Mouse (Mus musculus): ENCODE data around the gene Ppp6r3. TPM values are rescaled to one million over a fixed set of nuclear protein-coding genes. Genes with fewer than 3 reads are reported as not detected.

The Ppp6r3 gene
- 61.0 and 65.1 TPM in 2 replicates for polyA plus RNA-seq (2015; fragmentation: Nextera tagmentation; extraction: Ambion mirVana)

DNA sequence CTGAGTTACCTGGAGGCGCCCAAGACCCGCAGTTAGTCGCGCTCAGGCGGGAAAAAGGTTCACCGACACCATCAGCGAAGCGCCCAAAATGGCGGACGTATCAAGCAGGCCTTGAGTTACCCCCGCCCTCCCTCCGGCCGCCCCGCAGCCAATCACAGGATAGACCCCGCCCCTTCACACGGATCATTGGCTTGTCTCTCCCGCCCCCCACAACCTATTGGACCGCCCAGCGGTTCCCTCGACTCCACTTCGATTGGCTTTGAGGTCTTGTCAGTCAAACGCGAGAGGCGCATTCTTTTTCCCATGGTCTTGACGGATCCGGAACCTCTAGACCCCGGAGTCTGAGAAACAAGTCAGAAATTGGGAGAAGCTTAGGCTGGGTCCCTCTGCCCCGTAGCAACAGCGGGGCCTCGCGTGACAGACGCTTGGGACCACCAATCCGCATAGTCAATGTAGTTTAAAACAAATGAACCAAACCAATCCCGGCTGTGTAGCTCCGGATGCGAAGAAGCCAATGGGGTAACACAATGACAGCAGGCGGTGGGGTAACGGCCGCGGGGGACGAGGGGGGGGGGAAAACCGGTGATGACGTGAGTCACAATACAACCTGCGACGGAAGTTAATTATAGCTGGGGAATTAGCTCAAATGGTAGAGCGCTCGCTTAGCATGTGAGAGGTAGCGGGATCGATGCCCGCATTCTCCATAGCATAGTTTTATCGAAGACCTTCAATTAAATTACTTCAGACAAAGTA lies at the start of gene Ppp6r3:
Gene Ppp6r3, minus strand, starts transcription at position 118 of the 753 bp plus-strand sequence.
- no peaks in the 10 kb centered on the region for H3K9me3 ChIP-seq
- peak within 1 kb of the TSS; percentile 91 for H3K9ac ChIP-seq
- under 1% methylated on average over 51 of the region's 51 CpGs for WGBS

DNA sequence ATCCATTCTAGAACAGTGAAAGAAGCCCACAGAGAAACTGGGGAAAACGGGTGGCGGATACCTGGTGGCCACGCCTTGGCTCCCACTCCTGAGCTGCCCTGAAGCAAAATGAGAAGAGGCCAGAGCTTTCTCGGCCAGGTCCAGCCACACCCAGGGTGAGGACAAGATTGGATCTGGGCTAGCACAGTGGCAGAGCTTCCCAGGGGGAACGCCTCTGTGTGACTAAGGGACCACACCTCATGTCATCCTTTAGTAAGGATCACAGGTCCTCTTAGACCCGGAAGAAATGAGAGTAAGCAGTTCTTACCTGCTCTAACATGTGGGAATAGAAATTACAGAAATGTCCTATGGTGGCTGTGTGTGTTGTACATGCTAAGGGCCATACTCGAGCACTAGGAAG lies 49.6 kb upstream of the Ppp6r3 start:
- no peak overlapping the region for H3K4me3 ChIP-seq
- H3K36me3 ChIP-seq, result peaks cover 98% of the 10 kb centered on the region
- H3K9me3 ChIP-seq, result peaks cover 2% of the 10 kb centered on the region
- no peaks in the 10 kb centered on the region for H3K4me1 ChIP-seq
- H3K4me2 ChIP-seq (replicated peaks), result no peak overlapping the region
- H3K27ac ChIP-seq, result no peak overlapping the region
- 81% methylated on average over 7 of the region's 7 CpGs for WGBS
- no peak overlapping the region for H3K9ac ChIP-seq
- no peaks in the 10 kb centered on the region for H3K27me3 ChIP-seq
- ATAC-seq (ENCODE audit: low FRiP score, low read depth), result no peak

More for the DNA sequence above, at the start of gene Ppp6r3:
- peak within 1 kb of the TSS; percentile 94 for H3K27ac ChIP-seq
- peak within 1 kb of the TSS; percentile 93 for H3K4me2 ChIP-seq (replicated peaks)
- H3K27me3 ChIP-seq, result no peaks in the 10 kb centered on the region
- peak; percentile 97 for ATAC-seq (ENCODE audit: low FRiP score, low read depth)
- peak within 1 kb of the TSS; percentile 88 for H3K4me3 ChIP-seq
- H3K4me1 ChIP-seq, result peaks cover 23% of the 10 kb centered on the region
- no peaks in the 10 kb centered on the region for H3K36me3 ChIP-seq

DNA sequence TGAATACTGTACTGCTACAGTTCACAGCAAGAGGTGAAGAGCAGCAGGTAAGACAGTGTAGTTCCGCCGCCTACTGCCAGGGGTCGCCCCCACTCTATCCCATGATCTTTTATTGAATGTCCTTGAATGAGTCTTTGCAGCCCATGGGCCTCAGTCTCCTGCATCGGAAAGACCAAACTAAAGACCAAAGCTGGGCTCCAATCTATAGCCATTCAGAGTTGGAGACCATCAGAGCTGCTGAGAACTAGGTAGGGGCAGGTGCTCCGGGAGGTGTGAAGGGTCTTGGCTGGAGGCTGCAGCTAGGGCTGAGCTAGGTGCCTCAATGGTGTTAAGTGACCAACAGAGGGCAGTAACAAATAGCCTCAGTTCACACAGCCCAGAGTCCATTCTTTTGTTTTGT lies 48.3 kb upstream of the Ppp6r3 start:
- Histone ChIP-seq H3K27me3 (no peaks in the 10 kb centered on the region), H3K27ac (no peak overlapping the region), H3K9me3 (peaks cover 9% of the 10 kb centered on the region), H3K4me2 (replicated peaks) (no peak overlapping the region), H3K4me1 (no peaks in the 10 kb centered on the region), H3K9ac (no peak overlapping the region), H3K36me3 (peaks cover 98% of the 10 kb centered on the region), H3K4me3 (no peak overlapping the region)
- WGBS, result 63% methylated on average over 5 of the region's 5 CpGs
- peak; percentile 57; the same call in 1 of the 2 replicates for ATAC-seq (ENCODE audit: low FRiP score, low read depth)

DNA sequence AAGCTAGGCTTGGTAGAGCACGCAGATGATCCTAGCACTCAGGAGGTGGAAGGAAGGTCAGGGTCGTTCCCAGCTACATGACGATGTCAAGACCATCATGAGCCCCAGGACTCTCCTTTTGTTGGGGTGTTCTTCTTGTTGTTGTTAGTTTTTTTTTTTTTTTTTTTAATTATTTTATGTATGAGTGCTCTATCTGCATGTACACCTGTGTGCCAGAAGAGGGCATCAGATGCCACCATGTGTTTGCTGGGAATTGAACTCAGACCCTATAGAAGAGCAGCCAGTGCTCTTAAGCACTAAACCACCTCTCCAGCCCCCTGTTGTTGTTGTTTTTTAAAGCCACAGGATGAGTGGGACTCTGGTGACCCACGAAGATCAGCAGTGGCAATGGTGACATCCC lies 47.7 kb upstream of the Ppp6r3 start:
- 93% methylated on average over 4 of the region's 4 CpGs for WGBS
- H3K9ac ChIP-seq, result no peak overlapping the region

DNA sequence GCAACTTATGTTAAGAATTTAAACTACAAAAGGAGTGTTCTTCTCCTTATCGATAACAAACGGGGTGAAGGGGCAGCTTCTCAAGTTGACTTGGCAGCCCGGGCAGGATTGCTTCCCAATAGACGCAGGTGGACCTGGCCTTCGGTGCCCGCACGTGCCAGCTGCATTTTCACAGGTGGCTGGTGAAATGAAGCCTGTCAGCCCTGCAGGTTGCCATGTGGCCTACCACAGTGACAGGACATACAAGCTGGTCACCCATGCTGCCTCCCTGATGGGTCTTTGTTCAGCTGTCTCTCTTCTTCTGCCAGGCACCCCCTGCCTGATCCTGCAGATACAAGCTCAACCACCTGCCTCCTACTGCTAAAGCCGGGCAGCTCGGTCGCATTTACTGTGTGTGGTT lies 45.3 kb upstream of the Ppp6r3 start:
- ATAC-seq (ENCODE audit: low FRiP score, low read depth), result no peak
- H3K27me3 ChIP-seq, result no peaks in the 10 kb centered on the region
- H3K27ac ChIP-seq, result no peak overlapping the region
- 95% methylated on average over 10 of the region's 10 CpGs for WGBS
- H3K9me3 ChIP-seq, result peaks cover 9% of the 10 kb centered on the region
- H3K9ac ChIP-seq, result no peak overlapping the region
- H3K4me1 ChIP-seq, result no peaks in the 10 kb centered on the region
- peaks cover 97% of the 10 kb centered on the region for H3K36me3 ChIP-seq
- no peak overlapping the region for H3K4me2 ChIP-seq (replicated peaks)
- no peak overlapping the region for H3K4me3 ChIP-seq

More for the DNA sequence above, 47.7 kb upstream of the Ppp6r3 start:
- ATAC-seq (ENCODE audit: low FRiP score, low read depth), result no peak
- peaks cover 9% of the 10 kb centered on the region for H3K9me3 ChIP-seq
- no peaks in the 10 kb centered on the region for H3K4me1 ChIP-seq
- H3K27me3 ChIP-seq, result no peaks in the 10 kb centered on the region
- no peak overlapping the region for H3K27ac ChIP-seq
- no peak overlapping the region for H3K4me3 ChIP-seq
- no peak overlapping the region for H3K4me2 ChIP-seq (replicated peaks)
- H3K36me3 ChIP-seq, result peaks cover 98% of the 10 kb centered on the region

DNA sequence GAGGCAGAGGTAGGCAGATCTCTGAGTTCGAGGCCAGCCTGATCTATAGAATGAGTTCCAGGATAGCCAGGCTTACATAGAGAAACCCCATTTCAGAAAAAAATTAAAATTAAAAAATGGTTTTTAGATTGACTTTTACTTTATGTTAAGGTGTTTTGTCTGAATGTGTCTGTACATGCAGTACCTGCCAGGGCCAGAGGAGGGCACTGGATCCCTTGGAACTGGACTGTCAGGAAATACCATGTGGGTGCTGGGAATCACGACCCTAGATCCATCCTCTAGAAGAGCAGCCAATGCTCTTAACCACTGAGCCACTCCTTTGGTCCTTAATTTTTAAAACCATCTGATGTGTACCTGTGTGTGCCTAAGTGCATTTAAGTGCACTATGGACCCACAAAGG lies 43.8 kb upstream of the Ppp6r3 start:
- Histone ChIP-seq H3K36me3 (peaks cover 98% of the 10 kb centered on the region), H3K9me3 (peaks cover 9% of the 10 kb centered on the region), H3K4me1 (no peaks in the 10 kb centered on the region), H3K27me3 (no peaks in the 10 kb centered on the region), H3K4me2 (replicated peaks) (no peak overlapping the region), H3K9ac (no peak overlapping the region), H3K4me3 (no peak overlapping the region), H3K27ac (no peak overlapping the region)
- 87% methylated on average over 2 of the region's 2 CpGs for WGBS
- ATAC-seq (ENCODE audit: low FRiP score, low read depth), result no peak

DNA sequence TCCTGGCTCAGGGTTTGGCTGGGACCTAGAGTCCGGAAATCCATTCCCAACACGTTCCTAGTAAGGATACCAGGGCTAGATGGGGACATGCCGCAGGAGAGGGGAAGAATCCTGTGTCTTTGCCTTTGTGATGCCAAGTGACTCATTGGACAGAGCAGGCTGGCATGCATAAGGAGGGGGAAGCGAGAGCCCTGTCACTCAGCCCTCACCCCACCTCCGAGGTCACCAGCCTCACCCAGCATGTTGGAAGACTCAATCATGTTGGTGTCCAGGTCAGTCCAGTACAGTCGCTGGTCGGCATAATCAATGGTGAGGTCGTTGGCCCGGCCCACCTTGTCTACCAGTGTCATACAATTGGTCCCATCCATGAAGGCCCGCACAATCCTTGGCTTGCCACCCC lies 38.4 kb upstream of the Ppp6r3 start:
- no peak overlapping the region for H3K4me3 ChIP-seq
- peaks cover 95% of the 10 kb centered on the region for H3K36me3 ChIP-seq
- H3K4me1 ChIP-seq, result no peaks in the 10 kb centered on the region
- no peak overlapping the region for H3K9ac ChIP-seq
- WGBS, result 93% methylated on average over 10 of the region's 10 CpGs
- H3K27me3 ChIP-seq, result no peaks in the 10 kb centered on the region
- no peak for ATAC-seq (ENCODE audit: low FRiP score, low read depth)
- no peaks in the 10 kb centered on the region for H3K9me3 ChIP-seq
- H3K27ac ChIP-seq, result no peak overlapping the region
- H3K4me2 ChIP-seq (replicated peaks), result no peak overlapping the region

DNA sequence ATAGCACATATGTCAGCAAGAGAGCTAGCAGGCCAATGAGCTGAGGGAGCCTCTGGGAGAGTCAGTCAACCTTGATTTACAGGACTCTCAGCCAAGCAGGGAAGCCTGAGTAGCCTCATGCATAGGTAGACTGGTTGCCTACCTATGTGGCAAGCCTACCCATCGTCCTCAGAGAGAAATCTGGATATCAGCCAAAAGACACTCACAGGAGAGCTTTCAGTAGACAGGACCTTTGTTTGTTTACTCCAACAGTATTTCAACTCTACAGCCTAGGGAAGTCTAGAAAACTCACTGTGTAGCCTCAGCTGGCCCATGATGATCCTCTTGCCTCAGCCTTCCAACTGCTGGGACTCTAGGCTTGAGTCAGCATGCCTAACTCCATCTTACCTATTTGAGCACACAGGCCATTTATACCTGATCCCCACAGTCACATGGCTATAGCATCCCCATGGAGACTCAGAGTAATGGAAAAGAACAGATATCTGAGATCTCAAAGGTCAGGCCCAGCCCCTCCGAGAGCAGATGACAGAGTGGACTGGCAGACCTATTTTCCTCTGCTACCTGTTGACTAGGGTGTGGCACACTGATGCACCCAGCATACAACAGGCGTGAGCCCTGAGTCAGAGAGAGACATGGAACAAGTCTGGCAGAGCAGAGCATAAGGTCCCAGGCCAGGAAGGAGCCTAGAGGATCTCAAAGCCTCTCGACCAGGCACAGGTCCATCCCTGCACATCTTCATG lies 37.2 kb upstream of the Ppp6r3 start:
- H3K27ac ChIP-seq, result no peak overlapping the region
- H3K36me3 ChIP-seq, result peaks cover 95% of the 10 kb centered on the region
- no peak for ATAC-seq (ENCODE audit: low FRiP score, low read depth)

DNA sequence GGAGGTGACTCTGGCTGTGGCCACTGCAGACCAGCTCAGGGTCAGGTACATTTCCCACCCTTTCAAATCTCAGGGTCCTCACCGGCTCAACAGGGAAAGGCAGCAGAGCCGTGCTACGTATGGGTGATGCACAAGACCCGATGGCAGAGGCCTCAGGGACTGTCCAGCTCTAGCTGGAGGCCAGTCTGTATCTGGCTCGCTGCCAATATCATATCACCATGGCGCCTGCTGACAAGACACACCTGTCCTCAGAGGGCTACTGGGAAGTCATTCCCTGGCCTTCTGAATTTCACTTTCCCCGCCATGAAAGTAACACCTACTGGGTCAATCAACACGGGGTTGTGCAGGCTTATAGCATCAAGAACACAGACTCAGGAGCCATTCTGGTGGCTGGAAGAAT lies 36.2 kb upstream of the Ppp6r3 start:
- 85% methylated on average over 8 of the region's 8 CpGs for WGBS
- Histone ChIP-seq H3K9ac (no peak overlapping the region), H3K36me3 (peaks cover 93% of the 10 kb centered on the region), H3K9me3 (no peaks in the 10 kb centered on the region), H3K4me3 (no peak overlapping the region), H3K4me1 (no peaks in the 10 kb centered on the region), H3K4me2 (replicated peaks) (no peak overlapping the region), H3K27ac (no peak overlapping the region), H3K27me3 (no peaks in the 10 kb centered on the region)
- peak; percentile 28; the same call in 1 of the 2 replicates for ATAC-seq (ENCODE audit: low FRiP score, low read depth)

More for the DNA sequence above, 37.2 kb upstream of the Ppp6r3 start:
- no peak overlapping the region for H3K4me3 ChIP-seq
- H3K4me1 ChIP-seq, result no peaks in the 10 kb centered on the region
- no peaks in the 10 kb centered on the region for H3K9me3 ChIP-seq
- no peak overlapping the region for H3K4me2 ChIP-seq (replicated peaks)
- H3K27me3 ChIP-seq, result no peaks in the 10 kb centered on the region
- WGBS, result 91% methylated on average over 4 of the region's 4 CpGs
- H3K9ac ChIP-seq, result no peak overlapping the region

DNA sequence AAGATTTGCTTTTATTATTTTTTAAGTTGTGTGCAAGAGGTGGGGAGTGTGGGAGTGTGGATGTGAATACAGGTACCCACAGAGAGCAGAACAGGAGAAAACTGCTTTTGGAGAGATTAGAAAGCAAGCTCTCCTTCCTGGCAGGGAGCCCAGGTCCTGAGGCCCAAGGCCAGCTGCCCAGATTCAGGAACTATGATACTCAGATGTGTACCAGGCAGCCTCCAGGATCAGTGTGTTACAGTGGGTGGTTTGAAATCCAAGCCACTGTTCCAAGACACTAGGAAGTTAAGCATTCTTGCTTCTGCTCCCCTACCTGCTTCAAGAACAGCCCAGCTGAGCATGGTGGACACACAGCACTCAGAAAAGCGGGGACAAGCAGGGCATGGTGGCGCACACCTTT lies 35.3 kb upstream of the Ppp6r3 start:
- 96% methylated on average over 2 of the region's 2 CpGs for WGBS
- ATAC-seq (ENCODE audit: low FRiP score, low read depth), result no peak
- H3K27ac ChIP-seq, result no peak overlapping the region
- peaks cover 93% of the 10 kb centered on the region for H3K36me3 ChIP-seq
- H3K9me3 ChIP-seq, result no peaks in the 10 kb centered on the region
- no peaks in the 10 kb centered on the region for H3K4me1 ChIP-seq
- no peak overlapping the region for H3K4me3 ChIP-seq
- H3K27me3 ChIP-seq, result no peaks in the 10 kb centered on the region
- H3K4me2 ChIP-seq (replicated peaks), result no peak overlapping the region
- no peak overlapping the region for H3K9ac ChIP-seq

DNA sequence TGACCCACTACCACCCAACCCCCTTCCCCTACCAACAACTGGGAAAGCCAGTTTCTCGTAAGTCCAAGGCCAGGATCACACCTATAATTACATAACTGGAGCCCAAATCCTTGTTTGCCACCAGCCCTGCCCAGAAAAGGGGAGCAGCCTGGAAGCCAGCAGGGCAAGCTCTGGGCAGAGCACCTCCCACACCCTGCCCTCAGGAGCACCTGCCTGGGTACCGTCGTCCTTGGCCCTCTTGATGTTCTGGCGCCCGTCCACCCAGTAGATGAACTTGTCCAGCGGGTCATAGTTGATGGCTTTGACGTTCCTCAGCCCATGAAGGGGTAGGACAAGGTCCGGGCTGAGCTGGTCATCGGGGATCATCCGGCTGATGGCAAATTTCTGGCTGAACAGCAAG lies 34.3 kb upstream of the Ppp6r3 start:
- H3K4me2 ChIP-seq (replicated peaks), result no peak overlapping the region
- H3K4me3 ChIP-seq, result no peak overlapping the region
- no peaks in the 10 kb centered on the region for H3K4me1 ChIP-seq
- no peaks in the 10 kb centered on the region for H3K27me3 ChIP-seq
- H3K27ac ChIP-seq, result no peak overlapping the region
- no peak for ATAC-seq (ENCODE audit: low FRiP score, low read depth)
- no peak overlapping the region for H3K9ac ChIP-seq
- WGBS, result 91% methylated on average over 10 of the region's 10 CpGs
- peaks cover 93% of the 10 kb centered on the region for H3K36me3 ChIP-seq
- H3K9me3 ChIP-seq, result no peaks in the 10 kb centered on the region

DNA sequence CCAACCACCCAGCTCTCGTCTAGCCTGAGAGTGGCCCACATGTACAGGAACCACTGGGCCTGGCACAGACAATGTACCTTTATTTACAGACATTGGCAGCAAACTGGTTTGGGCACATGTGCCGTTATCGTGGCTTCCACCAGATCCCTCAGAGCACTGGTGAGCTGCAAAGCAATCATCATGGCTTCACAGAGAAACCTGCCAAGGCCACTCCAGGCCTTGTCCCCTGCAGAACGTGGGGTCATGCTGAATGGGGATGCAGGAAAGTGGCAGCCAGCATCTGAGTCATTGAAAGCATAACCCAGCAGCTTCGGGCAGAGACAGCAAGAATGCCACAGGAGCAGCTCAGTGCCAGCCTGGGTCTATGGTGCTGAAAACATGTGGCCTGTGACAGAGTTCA lies 18.8 kb upstream of the Ppp6r3 start:
- Histone ChIP-seq H3K27me3 (no peaks in the 10 kb centered on the region), H3K9me3 (no peaks in the 10 kb centered on the region), H3K4me2 (replicated peaks) (no peak overlapping the region), H3K4me3 (no peak overlapping the region), H3K9ac (no peak overlapping the region), H3K4me1 (no peaks in the 10 kb centered on the region), H3K36me3 (peaks cover 100% of the 10 kb centered on the region), H3K27ac (no peak overlapping the region)
- 89% methylated on average over 5 of the region's 5 CpGs for WGBS
- no peak for ATAC-seq (ENCODE audit: low FRiP score, low read depth)
